Mouse (Mus musculus) neural tube, embryonic 14.5 days (tissue): ENCODE measurements around the gene Serpina3j. TPM values are rescaled to one million over a fixed set of nuclear protein-coding genes. Genes with fewer than 3 reads are reported as not detected.
"Not testable (repeated sequence)": the region's sequence is repeated elsewhere in the genome, so short reads cannot be mapped to it uniquely, and the experiment has no call there.

ENCODE experiments used
- ATAC-seq: fragments of 200-750 bp; cut with Nextera tagmentation; 2 replicates; pipeline ENCODE4 v1.8.0; 2017; ENCODE audit warnings: low read depth, mild to moderate bottlenecking, moderate TSS enrichment, moderate library complexity
- H3K27ac ChIP-seq: fragments of 300-500 bp; sonication (generic); 2 replicates; pipeline ENCODE4 v1.5.1; 2014; ENCODE audit warnings: low read depth, mild to moderate bottlenecking, control low read depth, low read length, moderate library complexity, mixed read lengths
- H3K27me3 ChIP-seq: fragments of 300-500 bp; sonication (generic); 2 replicates; pipeline ENCODE4 v1.6.1; 2014; ENCODE audit warnings: low read length; ENCODE audit not compliant: control insufficient read depth, insufficient read depth
- H3K36me3 ChIP-seq: fragments of 300-500 bp; sonication (generic); 2 replicates; pipeline ENCODE4 v1.6.1; 2014; ENCODE audit warnings: low read length, mixed read lengths; ENCODE audit not compliant: control insufficient read depth, insufficient read depth
- H3K4me1 ChIP-seq: fragments of 300-500 bp; sonication (generic); 2 replicates; pipeline ENCODE4 v1.6.1; 2014; ENCODE audit warnings: low read length; ENCODE audit not compliant: control insufficient read depth, insufficient read depth
- H3K4me2 ChIP-seq: fragments of 300-500 bp; sonication (generic); 2 replicates; pipeline ENCODE4 v1.6.1; 2014; ENCODE audit warnings: mild to moderate bottlenecking, low read depth, low read length, control low read depth
- H3K4me3 ChIP-seq: fragments of 300-500 bp; sonication (generic); 2 replicates; pipeline ENCODE4 v1.5.1; 2014; ENCODE audit warnings: low read depth, low read length, control low read depth, mixed read lengths
- H3K9ac ChIP-seq: fragments of 300-500 bp; sonication (generic); replicated peaks from 2 replicates; pipeline ENCODE4 v1.6.1; 2014; ENCODE audit warnings: low read depth, mild to moderate bottlenecking, control low read depth, low read length, mixed read lengths
- H3K9me3 ChIP-seq: fragments of 300-500 bp; sonication (generic); 2 replicates; pipeline ENCODE4 v1.6.1; 2016; ENCODE audit warnings: low read length; ENCODE audit not compliant: control insufficient read depth
- WGBS: fragments of 180-500 bp; shearing (Covaris S2); extraction: QIAGEN DNeasy Blood & Tissue Kit; methylation state at CpG from one replicate; pipeline ENCODE4 v1.1.7; 2014; 5-methylcytosine and 5-hydroxymethylcytosine counted together
- polyA plus RNA-seq: library from polyadenylated mRNA; unstranded; fragments of >200 nt; fragmentation: Nextera tagmentation; extraction: Ambion mirVana; gene quantifications from 2 replicates; pipeline ENCODE4 v1.2.1, GENCODE M21; 2014

The Serpina3j gene
- polyA plus RNA-seq, 1 experiment from 2014 or later = not detected

- H3K27ac ChIP-seq = no peak overlapping the region
- no peak overlapping the region for H3K4me3 ChIP-seq
- WGBS = 89% methylated on average over 4 of the region's 4 CpGs
- ATAC-seq = no peak
- no peaks in the 10 kb centered on the region for H3K27me3 ChIP-seq
- no peaks in the 10 kb centered on the region for H3K36me3 ChIP-seq
- no peak overlapping the region for H3K9ac ChIP-seq
- H3K9me3 ChIP-seq = no peaks in the 10 kb centered on the region
- no peak overlapping the region for H3K4me2 ChIP-seq
- no peaks in the 10 kb centered on the region for H3K4me1 ChIP-seq
Observed at GRCm38 (mm10) chr12:104305991-104306390, 8.4 kb upstream of the Serpina3j start.

DNA sequence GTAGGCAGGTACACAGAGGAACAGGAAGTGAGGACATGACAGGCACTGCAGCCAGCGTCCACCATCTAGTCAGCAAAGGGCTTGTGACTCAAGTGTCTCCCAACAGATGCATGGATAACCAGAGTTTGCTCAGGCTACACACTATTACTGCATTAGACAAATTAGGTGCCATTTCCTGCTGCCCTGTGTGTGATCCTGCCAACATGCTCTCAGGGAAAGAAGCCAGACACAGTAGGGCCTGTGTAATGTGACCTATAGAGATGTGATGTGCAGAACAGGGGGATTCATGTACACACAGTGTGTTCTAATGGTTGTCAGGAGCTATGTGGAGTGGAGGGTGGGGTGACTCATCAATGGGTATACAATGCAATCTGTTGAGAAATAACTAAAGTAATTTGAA, 8.1 kb downstream of the Serpina3j start:
- no peaks in the 10 kb centered on the region for H3K36me3 ChIP-seq
- H3K4me2 ChIP-seq = no peak overlapping the region
- H3K27ac ChIP-seq = no peak overlapping the region
- 83% methylated on average over 1 of the region's 1 CpGs for WGBS
- H3K9ac ChIP-seq = no peak overlapping the region
- H3K4me3 ChIP-seq = no peak overlapping the region
- no peak for ATAC-seq
- H3K27me3 ChIP-seq = no peaks in the 10 kb centered on the region
- no peaks in the 10 kb centered on the region for H3K4me1 ChIP-seq
- no peaks in the 10 kb centered on the region for H3K9me3 ChIP-seq

- Histone ChIP-seq H3K9ac (no peak overlapping the region), H3K4me1 (no peaks in the 10 kb centered on the region), H3K9me3 (no peaks in the 10 kb centered on the region), H3K27ac (no peak overlapping the region), H3K36me3 (no peaks in the 10 kb centered on the region), H3K27me3 (no peaks in the 10 kb centered on the region), H3K4me2 (no peak overlapping the region), H3K4me3 (no peak overlapping the region)
- WGBS = 34% methylated on average over 1 of the region's 1 CpGs
- ATAC-seq = no peak
Observed at GRCm38 (mm10) chr12:104331701-104332100, 17.3 kb downstream of the Serpina3j start.

- not testable (repeated sequence) for H3K4me3 ChIP-seq, H3K4me2 ChIP-seq, H3K27me3 ChIP-seq, H3K9ac ChIP-seq, H3K27ac ChIP-seq, H3K36me3 ChIP-seq, H3K9me3 ChIP-seq, ATAC-seq, H3K4me1 ChIP-seq
Observed at GRCm38 (mm10) chr12:104336873-104337272, 22.5 kb downstream of the Serpina3j start.

- not testable (repeated sequence) for H3K4me1 ChIP-seq, ATAC-seq, H3K36me3 ChIP-seq, H3K9me3 ChIP-seq, H3K4me2 ChIP-seq, H3K27ac ChIP-seq, H3K4me3 ChIP-seq, H3K27me3 ChIP-seq, H3K9ac ChIP-seq
- 82% methylated on average over 3 of the region's 3 CpGs for WGBS
Observed at GRCm38 (mm10) chr12:104338226-104338625, 23.9 kb downstream of the Serpina3j start, which contains the start of the genes Serpina3k and Serpina3m. Gene Serpina3k, plus strand, starts transcription at chr12:104338486. Gene Serpina3m, plus strand, starts transcription at chr12:104338486.

DNA sequence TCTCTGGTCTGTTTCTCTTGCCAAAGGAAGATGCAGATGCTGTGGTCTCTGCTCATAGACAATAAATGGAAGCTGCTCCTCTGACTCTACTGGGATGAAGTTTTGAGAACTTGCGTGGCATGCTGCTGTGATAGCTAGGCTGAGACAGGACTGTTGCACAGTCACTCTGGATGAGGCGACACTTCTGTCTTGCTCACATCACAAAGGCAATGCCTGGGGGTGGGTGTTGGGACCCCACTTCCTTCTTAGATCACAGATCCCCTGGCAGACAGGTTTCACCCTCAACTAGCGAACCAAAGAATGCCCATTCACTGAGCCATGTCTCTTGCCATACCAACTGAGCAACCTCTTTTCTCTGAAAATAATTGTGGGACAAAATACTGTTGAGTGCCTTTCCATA, 24.4 kb downstream of the Serpina3j start:
- WGBS = 93% methylated on average over 3 of the region's 3 CpGs
- ATAC-seq = no peak
- Histone ChIP-seq H3K4me1 (no peaks in the 10 kb centered on the region), H3K27ac (no peak overlapping the region), H3K36me3 (no peaks in the 10 kb centered on the region), H3K9me3 (no peaks in the 10 kb centered on the region), H3K4me3 (no peak overlapping the region), H3K27me3 (no peaks in the 10 kb centered on the region), H3K4me2 (no peak overlapping the region), H3K9ac (no peak overlapping the region)

GRCm38 (mm10) chr12:104342489-104342888, 28.1 kb downstream of the Serpina3j start:
- H3K27me3 ChIP-seq, H3K9me3 ChIP-seq, H3K4me1 ChIP-seq, H3K27ac ChIP-seq, H3K4me3 ChIP-seq, H3K9ac ChIP-seq, H3K4me2 ChIP-seq, ATAC-seq, H3K36me3 ChIP-seq: not testable (repeated sequence)

DNA sequence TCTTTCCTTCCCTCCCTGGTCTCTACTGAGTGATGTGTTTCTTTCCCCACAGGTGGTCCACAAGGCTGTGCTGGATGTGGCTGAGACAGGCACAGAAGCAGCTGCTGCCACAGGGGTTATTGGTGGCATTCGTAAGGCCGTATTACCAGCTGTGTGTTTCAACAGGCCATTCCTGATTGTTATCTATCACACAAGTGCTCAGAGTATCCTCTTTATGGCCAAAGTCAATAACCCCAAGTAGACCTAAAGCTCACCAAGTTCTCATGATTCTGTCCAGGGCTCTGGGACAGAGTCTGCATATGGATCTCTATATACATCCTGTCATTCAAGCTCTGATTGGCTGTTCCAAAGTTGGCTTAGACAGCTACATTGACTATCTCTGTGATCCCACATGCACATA, 30.8 kb downstream of the Serpina3j start:
- H3K9me3 ChIP-seq = no peaks in the 10 kb centered on the region
- H3K36me3 ChIP-seq = no peaks in the 10 kb centered on the region
- H3K4me3 ChIP-seq = no peak overlapping the region
- no peak overlapping the region for H3K4me2 ChIP-seq
- no peak for ATAC-seq
- H3K27me3 ChIP-seq = no peaks in the 10 kb centered on the region
- H3K9ac ChIP-seq = no peak overlapping the region
- 91% methylated on average over 2 of the region's 2 CpGs for WGBS
- H3K27ac ChIP-seq = no peak overlapping the region
- H3K4me1 ChIP-seq = no peaks in the 10 kb centered on the region

DNA sequence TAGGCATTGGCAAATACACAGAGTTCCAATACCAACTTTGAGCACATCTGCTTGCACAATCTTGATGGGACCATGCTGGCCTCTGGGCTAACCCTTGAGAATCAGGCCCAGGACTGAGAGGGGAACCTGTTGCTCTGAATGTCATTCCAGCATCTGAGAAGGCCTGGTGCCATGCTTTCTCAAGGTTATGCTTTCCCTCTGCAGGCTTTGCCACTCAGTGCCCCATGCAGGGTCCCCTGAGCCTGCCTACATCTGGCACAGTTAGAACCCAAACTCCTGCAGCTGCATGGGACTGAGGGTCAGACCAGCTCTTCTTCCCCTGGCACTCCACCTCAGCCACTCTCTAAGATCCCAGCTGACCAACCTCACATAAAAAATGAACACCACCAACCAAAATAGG, 31.4 kb downstream of the Serpina3j start:
- Histone ChIP-seq H3K4me3 (no peak overlapping the region), H3K9me3 (no peaks in the 10 kb centered on the region), H3K36me3 (no peaks in the 10 kb centered on the region), H3K27me3 (no peaks in the 10 kb centered on the region), H3K27ac (no peak overlapping the region), H3K4me1 (no peaks in the 10 kb centered on the region), H3K9ac (no peak overlapping the region), H3K4me2 (no peak overlapping the region)
- no peak for ATAC-seq

- H3K4me3 ChIP-seq = no peak overlapping the region
- no peaks in the 10 kb centered on the region for H3K9me3 ChIP-seq
- H3K36me3 ChIP-seq = no peaks in the 10 kb centered on the region
- H3K27ac ChIP-seq = no peak overlapping the region
- no peak overlapping the region for H3K9ac ChIP-seq
- WGBS = 90% methylated on average over 2 of the region's 2 CpGs
- ATAC-seq = no peak
- H3K27me3 ChIP-seq = no peaks in the 10 kb centered on the region
- no peak overlapping the region for H3K4me2 ChIP-seq
- no peaks in the 10 kb centered on the region for H3K4me1 ChIP-seq
Observed at GRCm38 (mm10) chr12:104347091-104347490, 32.7 kb downstream of the Serpina3j start.
